Mouse (Mus musculus) heart, adult 9 months (tissue): Measurements from ENCODE around the gene Plekhm1.
A peak's percentile ranks its signal among the peaks of the same experiment; 100 is the strongest.

ENCODE experiments used
- DNase-seq, 2 experiments: peaks; one replicate each; pipeline ENCODE4 v3.0.0; 2022; ENCODE audit warnings: low spot score in 2 of 2

Gene Plekhm1

GRCm38 (mm10) chr11:103394025-103394424 lies 18.5 kb downstream of the Plekhm1 start:
- no peak for DNase-seq

GRCm38 (mm10) chr11:103387870-103388526 lies 24.5 kb downstream of the Plekhm1 start:
- DNase-seq, result no peak

GRCm38 (mm10) chr11:103386827-103387226 lies 25.7 kb downstream of the Plekhm1 start:
- no peak for DNase-seq

GRCm38 (mm10) chr11:103381956-103382613 lies 30.4 kb downstream of the Plekhm1 start:
- peak; percentile 90 to 93 for DNase-seq

DNA sequence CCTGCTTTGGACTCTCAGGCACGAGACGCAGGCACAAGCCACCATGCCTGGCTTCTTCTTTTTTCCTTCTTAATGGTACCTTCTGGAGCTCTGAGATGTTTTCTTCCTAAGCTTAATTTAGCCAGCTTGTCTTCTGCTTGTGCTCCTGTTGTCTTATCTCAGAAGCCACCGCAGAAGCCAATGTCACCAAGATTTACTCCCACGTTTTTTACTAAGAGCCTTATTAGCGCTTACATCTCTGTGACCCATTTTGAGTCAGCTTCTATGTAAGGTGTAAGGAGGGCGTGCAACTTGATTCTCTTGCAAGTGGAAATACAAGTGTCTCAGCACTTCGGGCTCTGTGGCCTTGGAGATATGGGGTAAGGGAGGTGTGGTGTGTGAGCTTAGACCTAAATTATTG lies 31.0 kb downstream of the Plekhm1 start:
- no peak for DNase-seq

- no peak for DNase-seq
Observed at GRCm38 (mm10) chr11:103380460-103380859, 32.0 kb downstream of the Plekhm1 start.

DNA sequence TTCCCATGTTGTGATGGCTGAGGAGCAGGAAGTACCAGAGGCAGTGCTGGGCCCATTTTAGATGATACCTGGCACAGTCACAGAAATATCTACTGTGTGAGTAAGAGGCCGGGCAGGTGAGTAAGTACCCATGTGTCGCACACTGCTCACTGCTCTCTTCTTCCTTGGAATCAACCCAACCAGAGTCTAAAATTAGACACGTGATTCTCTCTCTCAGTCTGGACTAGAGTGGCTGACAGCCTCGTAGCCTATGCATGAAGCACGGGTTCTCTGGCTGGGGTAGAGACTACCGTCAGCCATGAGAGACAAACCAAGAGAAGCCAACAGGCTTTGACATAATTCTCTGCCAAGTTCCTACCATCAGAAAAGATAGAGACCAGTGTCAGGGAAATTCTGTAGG lies 34.1 kb downstream of the Plekhm1 start:
- no peak for DNase-seq

DNA sequence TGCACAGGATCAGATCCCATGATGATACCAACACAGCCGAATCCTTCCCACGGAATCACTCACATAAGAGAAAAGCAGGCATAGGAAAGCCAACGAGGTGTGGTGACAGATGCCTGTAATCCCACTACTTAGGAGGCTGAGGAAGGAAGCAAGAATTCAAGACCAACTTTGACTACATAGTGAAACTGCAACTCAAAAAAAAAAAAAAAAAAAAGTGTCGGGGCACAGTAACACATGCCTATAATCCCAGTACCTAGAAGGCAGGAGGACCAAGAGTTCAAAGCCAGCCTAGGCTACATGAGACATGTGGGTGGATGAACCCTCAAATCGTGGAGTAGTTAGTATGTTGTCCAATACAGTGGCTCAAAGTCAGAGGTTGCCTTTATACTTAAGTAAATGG lies 36.7 kb downstream of the Plekhm1 start:
- no peak for DNase-seq

GRCm38 (mm10) chr11:103375258-103375657 lies 37.2 kb downstream of the Plekhm1 start:
- no peak for DNase-seq

DNA sequence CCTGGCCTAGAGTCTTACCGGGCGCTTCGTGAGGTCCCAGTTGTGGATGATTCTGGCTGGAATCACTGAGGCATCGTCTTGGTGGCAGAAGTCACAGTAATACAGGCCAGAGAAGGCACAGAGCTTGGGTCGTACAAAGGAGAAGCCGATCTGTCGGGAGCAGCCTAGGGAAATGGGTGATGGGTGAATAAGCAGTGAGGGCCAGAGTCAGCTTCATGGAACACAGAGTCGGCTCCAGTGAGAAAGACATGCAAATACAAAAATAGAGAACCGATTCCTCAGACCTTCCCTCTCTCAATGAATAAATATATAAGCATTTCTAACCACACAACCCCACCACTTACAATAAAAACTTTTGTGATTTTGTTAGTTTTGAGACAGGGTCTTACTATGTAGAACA lies 38.6 kb downstream of the Plekhm1 start:
- no peak for DNase-seq

DNA sequence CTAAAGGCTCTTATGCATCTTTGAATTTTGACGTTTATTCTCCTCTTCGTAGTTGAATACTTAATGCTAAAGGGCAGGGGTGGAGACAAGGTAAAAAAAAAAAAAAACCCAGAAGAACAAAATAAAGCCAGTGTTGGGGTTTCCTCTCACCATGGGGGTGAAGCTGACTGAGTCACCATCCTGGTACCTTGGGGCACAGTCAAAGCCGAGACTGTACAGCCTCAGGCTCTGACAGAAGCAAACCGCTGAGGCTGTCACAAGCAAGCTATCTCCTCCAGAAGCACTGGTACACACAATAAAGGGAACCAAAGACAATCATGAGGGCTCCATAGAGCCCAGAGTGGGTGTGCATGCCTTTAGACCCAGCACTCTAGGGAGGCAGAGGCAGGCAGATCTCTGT lies 39.9 kb downstream of the Plekhm1 start:
- DNase-seq, result no peak

- DNase-seq, result peak in 1 of 2 experiments; percentile 43
Observed at GRCm38 (mm10) chr11:103372068-103372467, 40.4 kb downstream of the Plekhm1 start.

DNA sequence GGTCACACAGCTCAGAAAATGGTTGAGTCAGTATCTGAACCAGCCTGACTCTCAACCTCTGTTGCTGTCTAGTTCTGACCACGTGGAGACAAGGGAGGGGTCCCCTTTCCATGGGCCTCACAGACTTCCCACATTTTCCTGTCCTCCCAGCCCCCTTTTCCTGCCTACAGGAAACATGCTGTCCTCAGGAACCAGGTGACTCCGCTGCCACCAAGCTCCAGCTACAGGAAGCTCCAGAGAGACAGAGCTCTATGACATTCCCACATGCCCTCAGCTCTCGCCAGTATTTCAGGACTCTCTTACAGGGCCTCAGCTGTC lies 41.3 kb downstream of the Plekhm1 start:
- DNase-seq, result peak; percentile 54 to 84

GRCm38 (mm10) chr11:103370397-103371221 lies 41.9 kb downstream of the Plekhm1 start:
- no peak for DNase-seq

GRCm38 (mm10) chr11:103365530-103365929 lies 47.0 kb downstream of the Plekhm1 start:
- no peak for DNase-seq

GRCm38 (mm10) chr11:103365022-103365421 lies 47.5 kb downstream of the Plekhm1 start:
- DNase-seq, result no peak

DNA sequence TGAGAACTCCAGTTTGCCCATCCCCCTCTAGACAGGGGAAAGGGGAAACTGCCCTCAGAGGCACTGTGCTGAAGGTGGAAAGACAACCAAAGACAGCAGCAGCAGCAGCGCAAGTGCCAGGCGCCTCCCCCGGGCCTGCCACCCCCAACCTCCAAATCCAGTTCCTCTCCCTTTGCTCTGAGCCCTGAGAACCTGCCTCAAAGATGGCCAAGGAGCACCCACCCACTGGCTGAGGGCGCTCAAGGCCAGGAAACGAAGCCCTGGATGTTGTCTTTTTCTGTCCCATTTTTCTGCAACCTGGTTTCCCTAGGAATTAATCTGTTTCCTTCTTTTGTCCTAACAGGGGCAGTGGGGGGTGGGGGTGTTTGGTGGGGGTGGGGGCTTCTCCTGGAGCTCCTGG lies 48.2 kb downstream of the Plekhm1 start:
- no peak for DNase-seq

- peak; percentile 86 to 92 for DNase-seq
Observed at GRCm38 (mm10) chr11:103363214-103364148, 49.0 kb downstream of the Plekhm1 start, which contains the start of gene Arhgap27. Gene Arhgap27, minus strand, starts transcription at chr11:103363692.

- DNase-seq, result no peak
Observed at GRCm38 (mm10) chr11:103362521-103363181, 49.8 kb downstream of the Plekhm1 start.

DNA sequence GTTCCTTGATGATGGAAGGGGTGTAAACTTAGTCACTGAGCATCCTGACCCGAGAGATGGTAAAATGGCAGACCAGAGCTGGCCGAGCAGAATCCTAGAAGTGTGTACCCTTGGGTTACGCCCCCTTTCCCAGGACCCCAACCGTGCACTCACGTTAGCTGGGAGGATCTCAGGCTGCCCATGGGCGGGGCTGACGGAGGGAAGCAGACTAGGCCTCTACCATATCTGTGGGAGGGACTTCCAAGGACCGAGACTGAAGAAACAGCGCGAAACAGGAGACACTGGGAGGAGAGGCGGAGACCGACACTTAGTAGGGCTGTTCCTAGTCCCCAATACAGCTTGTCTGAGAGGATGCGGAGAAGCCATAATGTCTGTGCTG lies 50.4 kb downstream of the Plekhm1 start:
- no peak for DNase-seq

GRCm38 (mm10) chr11:103361396-103362053 lies 51.0 kb downstream of the Plekhm1 start:
- no peak for DNase-seq
